Mouse (Mus musculus): ENCODE measurements around the gene Mfsd11.

DNA sequence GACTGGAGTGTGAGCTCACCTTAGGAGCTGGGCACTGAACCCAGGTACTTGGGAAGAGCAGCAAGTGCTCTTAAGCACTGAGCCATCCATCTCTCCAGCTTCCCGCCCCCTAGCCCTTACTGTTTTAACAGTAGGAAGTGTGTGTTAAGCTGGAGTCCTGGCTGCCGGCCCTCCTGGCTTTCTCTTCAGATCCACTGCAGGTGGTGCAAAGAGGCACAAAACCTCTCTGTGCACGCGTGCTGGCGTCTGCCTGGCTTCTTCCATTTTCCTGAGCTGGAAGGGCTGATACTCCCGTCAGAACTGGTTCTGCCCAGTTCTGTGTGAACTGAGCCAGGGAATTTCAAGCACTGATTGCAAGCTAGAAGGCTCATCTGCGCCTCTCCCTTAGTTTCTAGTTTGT, 28.6 kb downstream of the Mfsd11 start:
- no peak for TF ChIP-seq CTCF (IDR thresholded peaks at IDR 0.05; ENCODE audit: low read depth)
- TF ChIP-seq EP300 (IDR thresholded peaks at IDR 0.05; ENCODE audit: low read depth): no peak

Data from liver, embryonic 14.5 days (tissue).